Mouse (Mus musculus): ENCODE measurements at regions not wholly inside any gene's neighbourhood (a gene's known extent, or its start where the extent isn't known, plus 50 kb on each side); places are given as distances from the start of the nearest gene placed in this dataset.

DNA sequence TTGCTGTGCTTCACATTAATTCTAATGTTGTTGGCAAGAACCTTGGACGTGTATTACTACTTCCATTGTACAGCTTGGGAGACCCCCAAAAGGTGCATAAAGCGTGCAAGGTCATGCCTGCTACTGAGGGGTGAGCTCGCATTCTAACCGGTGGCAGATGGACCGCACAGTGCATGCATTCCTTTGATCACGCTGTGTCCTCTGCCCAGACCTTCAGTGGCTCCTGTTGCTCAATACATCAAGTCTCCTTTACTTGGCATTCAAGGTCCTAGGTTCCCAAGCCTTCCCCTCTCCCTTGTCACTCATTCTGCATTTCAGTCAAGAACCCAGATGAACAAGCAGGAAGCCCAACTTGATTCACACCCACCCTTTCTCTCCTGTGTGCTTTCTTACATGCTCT lies 156.4 kb upstream of the Pgrmc2 start:
- TF ChIP-seq CTCF (IDR thresholded peaks at IDR 0.05; ENCODE audit: extremely low read depth, insufficient read length, insufficient replicate concordance, low read depth, low read length) (no peak), POLR2A (IDR thresholded peaks at IDR 0.05; ENCODE audit: low read depth, low read length) (no peak)
- Histone ChIP-seq H3K27ac (ENCODE audit: insufficient read depth, low read depth, low read length) (no peak overlapping the region), H3K36me3 (ENCODE audit: control insufficient read depth, insufficient read depth, low read length) (no peaks in the 10 kb centered on the region), H3K4me1 (ENCODE audit: control insufficient read depth, insufficient read depth, insufficient read length, low read length) (no peaks in the 10 kb centered on the region; the same call in 1 of the 2 replicates), H3K4me3 (ENCODE audit: low read depth, low read length) (no peak overlapping the region), H3K27me3 (ENCODE audit: control insufficient read depth, insufficient read depth, low read length) (no peaks in the 10 kb centered on the region)
- WGBS: 93% methylated on average over 6 of the region's 6 CpGs

DNA sequence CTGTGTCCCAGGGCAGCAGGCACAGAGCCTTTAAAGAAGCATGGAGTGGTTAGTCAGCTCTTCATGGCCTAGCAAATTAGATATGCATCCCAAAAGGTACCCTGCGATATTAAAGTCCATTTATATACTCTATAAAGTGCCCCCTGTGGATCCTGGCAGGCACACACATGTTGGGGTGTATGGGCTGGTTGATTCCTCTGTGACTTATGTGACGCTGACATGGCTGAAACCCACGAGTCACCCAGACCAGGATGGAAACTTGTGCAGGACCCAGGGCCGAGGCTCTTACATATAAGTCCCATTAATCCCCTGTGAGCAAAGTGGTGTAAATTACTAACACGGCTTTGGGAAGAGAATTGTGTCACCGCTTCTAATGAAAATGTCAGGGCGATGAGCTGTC lies 155.2 kb upstream of the Pgrmc2 start:
- no peaks in the 10 kb centered on the region for H3K27me3 ChIP-seq (ENCODE audit: control insufficient read depth, insufficient read depth, low read length)
- 87% methylated on average over 7 of the region's 7 CpGs for WGBS
- TF ChIP-seq CTCF (IDR thresholded peaks at IDR 0.05; ENCODE audit: extremely low read depth, insufficient read length, insufficient replicate concordance, low read depth, low read length): no peak
- no peak for TF ChIP-seq POLR2A (IDR thresholded peaks at IDR 0.05; ENCODE audit: low read depth, low read length)
- H3K4me3 ChIP-seq (ENCODE audit: low read depth, low read length): no peak overlapping the region
- H3K4me1 ChIP-seq (ENCODE audit: control insufficient read depth, insufficient read depth, insufficient read length, low read length): no peaks in the 10 kb centered on the region; the same call in 1 of the 2 replicates
- H3K27ac ChIP-seq (ENCODE audit: insufficient read depth, low read depth, low read length): no peak overlapping the region
- H3K36me3 ChIP-seq (ENCODE audit: control insufficient read depth, insufficient read depth, low read length): no peaks in the 10 kb centered on the region

DNA sequence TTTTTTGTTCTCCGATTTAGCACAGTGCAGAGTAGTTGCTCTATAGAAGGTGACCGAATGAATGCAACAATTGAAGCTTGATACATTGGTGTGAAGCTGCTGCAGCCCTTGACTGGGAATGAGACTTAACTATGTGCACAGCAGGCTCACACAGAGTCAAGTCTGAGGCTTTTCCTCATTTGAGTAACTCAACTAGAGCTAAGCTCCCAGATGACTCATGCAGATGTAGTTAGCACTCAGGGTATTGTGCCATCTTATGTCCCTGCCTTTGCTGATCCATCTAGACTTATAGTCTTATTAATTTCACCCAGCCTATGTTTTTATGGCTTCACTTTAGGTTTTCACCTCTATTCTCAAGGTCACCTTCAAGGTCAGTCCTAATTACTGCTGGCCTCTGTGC lies 152.8 kb upstream of the Pgrmc2 start:
- Histone ChIP-seq H3K4me1 (ENCODE audit: control insufficient read depth, insufficient read depth, insufficient read length, low read length) (no peaks in the 10 kb centered on the region; the same call in 1 of the 2 replicates), H3K4me3 (ENCODE audit: low read depth, low read length) (no peak overlapping the region), H3K27me3 (ENCODE audit: control insufficient read depth, insufficient read depth, low read length) (no peaks in the 10 kb centered on the region), H3K27ac (ENCODE audit: insufficient read depth, low read depth, low read length) (no peak overlapping the region), H3K36me3 (ENCODE audit: control insufficient read depth, insufficient read depth, low read length) (no peaks in the 10 kb centered on the region)
- 97% methylated on average over 2 of the region's 2 CpGs for WGBS
- TF ChIP-seq CTCF (IDR thresholded peaks at IDR 0.05; ENCODE audit: extremely low read depth, insufficient read length, insufficient replicate concordance, low read depth, low read length) (no peak), POLR2A (IDR thresholded peaks at IDR 0.05; ENCODE audit: low read depth, low read length) (no peak)

DNA sequence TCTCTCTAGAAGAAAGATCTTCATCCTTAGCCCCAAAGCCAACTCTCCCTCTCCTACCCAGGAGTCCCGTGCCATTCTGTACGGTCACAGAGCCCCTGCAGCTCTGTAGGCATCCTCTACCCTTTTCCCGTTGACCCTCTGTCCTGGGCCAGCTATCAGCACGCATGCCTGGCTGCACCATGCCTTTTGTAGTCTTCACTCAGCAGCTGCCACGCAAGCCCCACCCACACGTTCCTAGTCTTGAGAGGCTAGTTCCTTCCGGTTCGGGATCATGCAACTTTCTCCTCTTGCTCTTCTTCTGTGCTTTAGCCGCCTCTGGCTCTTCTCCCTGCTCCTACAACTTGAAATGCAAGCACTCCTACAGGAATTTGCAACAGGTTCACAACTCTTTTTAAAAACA lies 152.1 kb upstream of the Pgrmc2 start:
- Histone ChIP-seq H3K36me3 (ENCODE audit: control insufficient read depth, insufficient read depth, low read length) (no peaks in the 10 kb centered on the region), H3K27ac (ENCODE audit: insufficient read depth, low read depth, low read length) (no peak overlapping the region), H3K27me3 (ENCODE audit: control insufficient read depth, insufficient read depth, low read length) (no peaks in the 10 kb centered on the region), H3K4me1 (ENCODE audit: control insufficient read depth, insufficient read depth, insufficient read length, low read length) (no peaks in the 10 kb centered on the region; the same call in 1 of the 2 replicates), H3K4me3 (ENCODE audit: low read depth, low read length) (no peak overlapping the region)
- TF ChIP-seq POLR2A (IDR thresholded peaks at IDR 0.05; ENCODE audit: low read depth, low read length) (no peak), CTCF (IDR thresholded peaks at IDR 0.05; ENCODE audit: extremely low read depth, insufficient read length, insufficient replicate concordance, low read depth, low read length) (no peak)
- WGBS: 28% methylated on average over 9 of the region's 9 CpGs

DNA sequence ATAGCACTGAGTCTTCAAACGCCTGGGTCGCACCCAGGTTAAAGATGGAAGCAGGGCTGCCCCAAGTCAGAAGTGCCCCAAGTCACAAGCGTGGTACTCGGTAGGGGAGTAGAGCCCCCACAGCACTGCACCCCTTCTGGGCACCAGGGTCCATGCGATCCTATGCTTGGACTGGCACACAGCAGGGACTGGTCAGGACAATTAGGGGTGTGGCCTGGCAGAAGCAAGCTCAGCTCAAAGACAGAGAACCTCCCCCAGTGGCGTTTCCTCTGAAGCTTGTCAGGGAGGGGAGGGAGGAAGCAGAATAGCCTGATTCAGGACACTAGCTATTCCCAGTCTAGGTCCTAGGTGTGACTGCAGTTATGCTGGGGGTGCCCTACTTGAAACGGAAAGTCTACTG lies 151.3 kb upstream of the Pgrmc2 start:
- Histone ChIP-seq H3K27ac (ENCODE audit: insufficient read depth, low read depth, low read length) (no peak overlapping the region), H3K36me3 (ENCODE audit: control insufficient read depth, insufficient read depth, low read length) (no peaks in the 10 kb centered on the region), H3K4me1 (ENCODE audit: control insufficient read depth, insufficient read depth, insufficient read length, low read length) (no peaks in the 10 kb centered on the region; the same call in 1 of the 2 replicates), H3K27me3 (ENCODE audit: control insufficient read depth, insufficient read depth, low read length) (no peaks in the 10 kb centered on the region), H3K4me3 (ENCODE audit: low read depth, low read length) (no peak overlapping the region)
- WGBS: 77% methylated on average over 7 of the region's 7 CpGs
- no peak for TF ChIP-seq CTCF (IDR thresholded peaks at IDR 0.05; ENCODE audit: extremely low read depth, insufficient read length, insufficient replicate concordance, low read depth, low read length)
- no peak for TF ChIP-seq POLR2A (IDR thresholded peaks at IDR 0.05; ENCODE audit: low read depth, low read length)

DNA sequence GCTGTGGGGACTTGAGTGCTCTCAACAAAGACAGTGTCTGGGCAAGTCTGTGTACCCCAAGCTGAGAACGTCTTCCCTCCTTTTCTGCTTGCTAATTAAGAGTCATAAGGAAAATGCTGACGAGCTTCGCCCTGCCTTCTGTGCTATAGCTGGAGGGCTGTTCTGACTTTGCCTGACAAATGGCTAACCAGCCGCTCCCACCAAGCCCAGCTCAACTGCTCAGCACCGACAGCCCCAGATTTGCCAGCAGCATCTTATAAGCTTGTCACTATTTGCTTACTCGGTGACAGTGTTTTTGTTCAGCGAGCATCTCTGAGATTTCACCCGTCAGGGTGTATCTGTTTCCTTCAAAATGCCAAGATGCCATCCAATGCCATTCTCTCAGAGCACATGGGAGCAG lies 150.6 kb upstream of the Pgrmc2 start:
- Histone ChIP-seq H3K4me1 (ENCODE audit: control insufficient read depth, insufficient read depth, insufficient read length, low read length) (no peaks in the 10 kb centered on the region; the same call in 1 of the 2 replicates), H3K27ac (ENCODE audit: insufficient read depth, low read depth, low read length) (no peak overlapping the region), H3K36me3 (ENCODE audit: control insufficient read depth, insufficient read depth, low read length) (no peaks in the 10 kb centered on the region), H3K27me3 (ENCODE audit: control insufficient read depth, insufficient read depth, low read length) (no peaks in the 10 kb centered on the region), H3K4me3 (ENCODE audit: low read depth, low read length) (no peak overlapping the region)
- 88% methylated on average over 8 of the region's 8 CpGs for WGBS
- TF ChIP-seq CTCF (IDR thresholded peaks at IDR 0.05; ENCODE audit: extremely low read depth, insufficient read length, insufficient replicate concordance, low read depth, low read length): no peak
- TF ChIP-seq POLR2A (IDR thresholded peaks at IDR 0.05; ENCODE audit: low read depth, low read length): no peak

DNA sequence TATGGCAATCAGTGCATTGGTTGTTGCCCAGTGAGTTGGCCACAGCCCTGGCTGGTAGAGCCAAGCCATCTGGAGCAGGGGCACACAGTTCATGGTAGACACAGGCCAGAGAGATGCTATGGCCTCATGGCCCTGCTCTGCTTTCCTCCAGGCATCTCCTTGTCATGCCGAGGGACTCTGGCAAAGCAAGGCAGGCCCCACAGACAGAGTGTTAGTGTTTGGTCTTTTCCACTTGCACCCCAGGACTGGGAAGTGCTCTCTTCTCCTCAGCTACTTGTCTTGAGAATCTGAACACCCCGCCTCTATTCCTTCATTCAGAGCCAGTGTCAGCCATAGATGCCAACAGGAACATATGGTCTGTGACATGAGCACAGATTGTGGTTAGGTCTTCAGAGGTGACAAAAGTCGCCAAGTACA lies 148.1 kb upstream of the Pgrmc2 start:
- no peaks in the 10 kb centered on the region for H3K36me3 ChIP-seq (ENCODE audit: control insufficient read depth, insufficient read depth, low read length)
- WGBS: 87% methylated on average over 3 of the region's 3 CpGs
- TF ChIP-seq CTCF (IDR thresholded peaks at IDR 0.05; ENCODE audit: extremely low read depth, insufficient read length, insufficient replicate concordance, low read depth, low read length) (no peak), POLR2A (IDR thresholded peaks at IDR 0.05; ENCODE audit: low read depth, low read length) (no peak)

More for the DNA sequence above, 148.1 kb upstream of the Pgrmc2 start:
- Histone ChIP-seq H3K27me3 (ENCODE audit: control insufficient read depth, insufficient read depth, low read length) (no peaks in the 10 kb centered on the region), H3K4me1 (ENCODE audit: control insufficient read depth, insufficient read depth, insufficient read length, low read length) (no peaks in the 10 kb centered on the region; the same call in 1 of the 2 replicates), H3K27ac (ENCODE audit: insufficient read depth, low read depth, low read length) (no peak overlapping the region), H3K4me3 (ENCODE audit: low read depth, low read length) (no peak overlapping the region)
